Mouse (Mus musculus) granulocyte monocyte progenitor cell, adult 5-6 weeks (primary cell): ENCODE data around the gene Nxnl1. TPM values are rescaled to one million over a fixed set of nuclear protein-coding genes. Genes with fewer than 3 reads are reported as not detected.

Experiments used
- ATAC-seq: replicated peaks from 2 replicates; pipeline ENCODE4 v1.8.0; 2016; ENCODE audit warnings: mild to moderate bottlenecking, moderate TSS enrichment, inconsistent platforms; ENCODE audit not compliant: poor library complexity, severe bottlenecking
- total RNA-seq, 2 experiments: library from RNA; stranded (forward) in 1 of 2; stranded (reverse) in 1 of 2; fragments of 200-712, 200-1000 nt in 1 of 2; fragments of >200 nt in 1 of 2; fragmentation: Nextera tagmentation in 1 of 2; gene quantifications; 2 replicates each; pipeline ENCODE4 v1.2.3; 2014 to 2017

Nxnl1 gene
- total RNA-seq (2014; fragmentation: Nextera tagmentation): not detected in 2 replicates
- total RNA-seq (2017): 0.36 TPM in 1 of 2 replicates, not detected in the other

- no peak for ATAC-seq
Measured at GRCm38 (mm10) chr8:71566501-71566900, at the start of gene Nxnl1. Gene Nxnl1, minus strand, starts transcription at chr8:71566601.

DNA sequence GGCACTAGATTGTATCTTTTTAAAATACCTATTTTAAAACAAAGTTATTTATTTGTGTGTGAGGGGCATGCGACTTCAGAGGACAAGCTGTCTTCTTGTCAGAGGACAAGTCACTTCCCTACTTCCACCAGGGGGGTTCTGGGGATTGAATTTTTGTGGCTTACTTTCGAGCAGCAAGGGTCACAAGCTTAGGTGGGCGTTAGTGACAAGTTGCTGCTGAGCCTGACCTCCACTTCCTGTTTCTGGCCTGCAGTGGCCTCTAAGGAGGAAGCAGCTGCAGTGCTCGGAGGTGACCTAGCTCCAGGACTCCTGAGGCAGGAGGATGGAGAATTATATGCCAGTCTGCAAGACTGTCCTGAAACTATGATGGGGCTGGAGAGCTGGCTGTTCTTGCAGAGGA is 47.0 kb upstream of the Nxnl1 start:
- ATAC-seq: peak; percentile 69

GRCm38 (mm10) chr8:71612141-71612540 is 45.7 kb upstream of the Nxnl1 start:
- no peak for ATAC-seq

GRCm38 (mm10) chr8:71610822-71611651 is 44.6 kb upstream of the Nxnl1 start, which contains the start of gene Colgalt1:
Gene Colgalt1, plus strand, starts transcription at chr8:71610998.
- peak; percentile 91 for ATAC-seq

DNA sequence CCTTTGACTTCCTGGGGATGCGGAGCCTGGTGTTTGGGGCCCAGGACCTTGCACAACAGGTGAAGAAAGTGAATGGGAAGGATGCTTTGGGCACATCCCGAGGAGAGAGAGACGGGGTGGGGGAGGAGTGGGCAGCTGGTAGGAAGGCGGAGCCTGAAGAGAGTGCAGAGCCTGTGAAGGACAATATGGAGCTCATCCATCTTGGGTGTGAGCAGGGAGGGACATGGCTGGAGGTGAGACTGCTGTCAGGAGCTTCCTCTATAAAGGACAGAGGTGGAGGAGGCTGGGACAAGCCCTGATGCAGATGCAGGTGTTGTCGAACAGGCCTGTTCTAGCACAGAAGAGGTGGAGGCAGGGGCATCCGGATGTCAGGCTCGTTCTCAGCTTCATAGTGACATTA is 37.6 kb upstream of the Nxnl1 start:
- no peak for ATAC-seq

GRCm38 (mm10) chr8:71602666-71603334 is 36.4 kb upstream of the Nxnl1 start:
- ATAC-seq: peak; percentile 67

- ATAC-seq: peak; percentile 33
Measured at GRCm38 (mm10) chr8:71601939-71602665, 35.7 kb upstream of the Nxnl1 start.

DNA sequence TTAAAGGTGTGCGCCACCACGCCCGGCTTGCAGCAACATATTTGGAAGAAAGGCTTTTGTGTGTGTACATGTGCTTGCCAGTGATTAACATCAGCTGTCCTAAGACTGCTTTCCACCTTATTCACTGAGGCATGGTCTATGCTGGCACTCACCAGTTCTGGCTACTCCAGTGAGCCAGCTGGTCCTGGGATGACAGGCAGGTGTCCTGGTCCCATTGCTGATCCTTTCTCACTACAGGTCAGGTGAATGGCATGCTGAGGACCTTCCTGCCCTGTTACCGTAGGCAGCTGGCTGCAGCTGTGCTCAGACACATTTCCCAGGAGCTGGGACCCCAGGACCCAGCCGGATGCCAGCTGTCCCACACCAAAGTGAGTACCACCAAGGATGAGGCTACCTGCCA is 32.4 kb upstream of the Nxnl1 start:
- ATAC-seq: no peak

DNA sequence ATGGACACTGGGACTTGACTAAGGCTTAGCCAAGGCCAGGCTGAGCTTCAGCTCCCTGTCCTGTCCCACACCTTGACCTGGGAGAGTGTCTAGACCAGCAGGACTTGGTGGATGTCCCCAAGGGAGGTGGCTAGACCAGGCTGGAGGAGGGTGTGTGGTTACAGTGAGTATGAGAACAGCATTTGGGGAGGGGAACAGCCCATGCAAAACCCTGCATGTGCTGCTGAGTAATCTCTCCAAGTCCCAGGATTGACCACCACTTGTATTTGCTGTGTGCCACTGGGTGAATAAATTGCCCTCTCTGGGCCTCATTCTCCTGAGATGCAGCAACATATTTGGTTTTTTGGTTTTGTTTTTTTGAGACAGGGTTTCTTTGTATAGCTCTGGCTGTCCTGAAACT is 32.0 kb upstream of the Nxnl1 start:
- no peak for ATAC-seq

GRCm38 (mm10) chr8:71597451-71597850 is 31.1 kb upstream of the Nxnl1 start, which contains the start of gene Fam129c:
Gene Fam129c, plus strand, starts transcription at chr8:71597648.
- ATAC-seq: no peak

GRCm38 (mm10) chr8:71596798-71597197 is 30.4 kb upstream of the Nxnl1 start:
- peak; percentile 17; the same call in 1 of the 2 replicates for ATAC-seq

GRCm38 (mm10) chr8:71596384-71596783 is 30.0 kb upstream of the Nxnl1 start:
- no peak for ATAC-seq

GRCm38 (mm10) chr8:71595862-71596261 is 29.5 kb upstream of the Nxnl1 start:
- peak; percentile 55 for ATAC-seq

DNA sequence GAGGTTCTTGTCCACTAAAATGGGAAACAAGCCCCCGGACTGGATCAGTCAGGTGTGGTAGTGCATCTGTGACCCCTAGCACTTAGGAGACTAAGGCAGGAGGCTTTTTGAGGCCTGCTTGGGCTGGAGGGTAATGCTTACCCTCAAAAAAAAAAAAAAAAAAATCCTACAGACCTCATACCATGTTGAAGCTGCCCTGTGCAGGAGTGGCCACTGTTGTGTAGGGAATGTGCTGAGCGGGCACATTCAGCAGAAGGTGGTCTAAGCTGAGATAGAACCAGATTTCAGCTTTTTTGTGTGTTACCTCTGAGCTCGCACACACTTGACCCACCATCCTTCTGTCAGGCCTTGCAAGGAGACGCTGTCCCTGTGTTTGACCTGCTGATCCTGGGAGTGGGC is 27.9 kb upstream of the Nxnl1 start:
- no peak for ATAC-seq

DNA sequence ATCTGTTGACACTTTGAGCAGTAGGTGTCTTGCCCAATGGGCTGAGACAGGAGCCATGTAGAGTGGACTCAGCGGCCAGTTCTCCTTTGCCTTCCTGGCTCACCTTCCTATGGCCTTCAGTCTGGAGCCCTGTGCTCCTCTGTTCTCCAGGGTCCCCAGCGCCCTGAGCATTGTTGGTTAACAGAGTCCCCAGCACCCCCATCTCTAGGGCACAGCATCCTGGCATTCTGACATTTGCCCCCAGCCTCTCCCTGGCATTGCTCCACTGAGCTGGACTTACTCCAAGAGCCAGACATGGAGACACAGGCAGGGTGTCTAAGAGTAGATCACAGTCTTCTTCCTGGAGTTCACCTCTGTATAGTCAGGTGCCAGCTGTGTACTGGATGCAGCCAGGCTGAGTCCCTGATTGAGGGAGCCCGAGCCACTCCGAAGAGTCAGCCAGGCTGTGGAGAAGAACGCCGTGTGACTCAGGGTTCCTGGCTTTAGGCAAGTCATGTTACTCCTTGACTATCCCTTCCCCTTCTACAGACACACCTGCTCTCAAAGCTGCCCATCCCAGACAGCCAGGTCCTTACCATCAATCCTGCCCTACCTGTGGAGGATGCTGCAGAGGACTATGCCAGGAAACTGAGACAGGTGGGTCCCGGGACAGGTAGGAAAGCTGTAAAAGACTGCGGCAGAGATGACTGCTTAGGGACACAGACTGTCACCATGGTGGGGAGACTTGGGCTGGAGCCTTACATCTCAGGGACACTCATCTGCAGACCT is 27.3 kb upstream of the Nxnl1 start:
- ATAC-seq: 0 out of 2 replicates have a peak, but pooled peaks have one; percentile 10

GRCm38 (mm10) chr8:71592374-71593170 is 26.2 kb upstream of the Nxnl1 start:
- peak; percentile 12; the same call in 1 of the 2 replicates for ATAC-seq

DNA sequence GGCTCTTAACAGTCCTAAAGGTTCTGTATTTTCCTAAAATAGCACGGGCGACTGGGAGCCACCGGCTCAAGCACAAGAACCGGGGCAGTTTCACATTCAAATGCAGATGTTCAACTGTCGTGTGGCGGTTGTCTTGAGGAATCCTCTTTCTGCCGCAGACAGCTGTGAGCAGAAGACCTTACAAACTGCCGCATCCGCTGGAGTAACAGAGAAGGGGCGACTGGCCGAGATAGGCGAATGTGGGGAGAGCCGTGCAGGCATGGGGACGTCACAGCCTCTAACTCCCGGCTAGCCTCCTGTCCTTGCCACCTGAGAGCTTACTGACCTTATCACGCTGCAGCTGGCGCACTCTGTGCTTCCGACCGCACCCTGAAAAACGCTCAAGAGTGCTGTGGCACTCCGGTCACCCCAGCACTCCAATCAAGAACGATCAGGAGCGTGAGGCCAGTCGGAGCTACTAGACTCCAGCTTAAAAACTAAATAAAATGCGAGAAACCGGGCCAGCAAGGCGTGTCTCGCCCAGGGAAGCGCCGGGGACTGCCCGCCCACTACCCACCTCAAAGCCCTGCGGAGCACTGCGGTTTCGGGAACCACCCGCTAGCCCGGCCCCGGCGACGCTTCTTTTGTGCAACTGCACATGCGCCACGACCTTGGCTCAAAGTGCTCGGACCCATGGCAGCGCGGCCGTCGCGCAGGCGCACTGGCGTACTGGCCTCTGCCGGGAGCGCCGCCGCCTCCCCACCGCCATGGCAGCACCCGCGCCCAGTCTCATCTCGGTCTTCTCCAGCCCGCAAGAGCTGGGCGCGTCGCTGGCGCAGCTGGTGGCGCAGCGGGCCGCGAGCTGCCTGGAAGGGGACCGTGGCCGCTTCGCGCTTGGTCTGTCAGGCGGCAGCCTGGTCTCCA is 25.3 kb upstream of the Nxnl1 start, which contains the start of gene Pgls:
Gene Pgls, plus strand, starts transcription at position 706 of the 903 bp plus-strand sequence.
- peak; percentile 61 for ATAC-seq

DNA sequence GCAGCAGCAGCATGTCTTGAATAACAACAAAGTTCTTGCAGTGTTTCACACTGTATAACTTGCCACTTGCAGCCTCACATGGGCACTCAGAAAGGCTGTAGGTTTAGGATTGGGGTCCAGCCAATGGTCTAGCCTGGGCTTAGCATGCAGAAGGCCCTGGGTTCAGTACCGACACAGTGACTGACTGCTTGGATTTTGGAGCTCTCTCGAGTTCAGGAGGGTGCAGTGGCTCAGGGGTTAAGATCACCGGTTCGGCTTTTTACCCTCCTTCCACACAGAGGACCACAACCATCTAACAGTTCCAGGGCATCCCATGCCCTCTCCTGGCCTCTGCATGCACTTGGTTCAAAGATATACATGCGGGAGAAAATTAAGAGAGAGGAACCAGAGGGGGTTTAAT is 24.6 kb upstream of the Nxnl1 start:
- ATAC-seq: no peak
